Mouse (Mus musculus) heart, postnatal 0 days (tissue): ENCODE measurements around the gene Stx7.
"Not testable (repeated sequence)": the region's sequence is repeated elsewhere in the genome, so short reads cannot be mapped to it uniquely, and the experiment has no call there.

Experiments used
- CTCF ChIP-seq: IDR thresholded peaks from 2 replicates; pipeline ENCODE4 v1.5.1; 2016; ENCODE audit warnings: antibody characterized with exemption, control low read depth, low read depth
- EP300 ChIP-seq: IDR thresholded peaks from 2 replicates; pipeline ENCODE4 v1.6.1; 2016; ENCODE audit warnings: antibody characterized with exemption, low read depth

- TF ChIP-seq CTCF, EP300: not testable (repeated sequence)
Measured at GRCm38 (mm10) chr10:24109434-24109833, 39.7 kb upstream of the Stx7 start, which contains the start of gene Taar9.
